Mouse (Mus musculus): ENCODE measurements at regions not wholly inside any gene's neighbourhood (a gene's known extent, or its start where the extent isn't known, plus 50 kb on each side); places are given as distances from the start of the nearest gene placed in this dataset.

DNA sequence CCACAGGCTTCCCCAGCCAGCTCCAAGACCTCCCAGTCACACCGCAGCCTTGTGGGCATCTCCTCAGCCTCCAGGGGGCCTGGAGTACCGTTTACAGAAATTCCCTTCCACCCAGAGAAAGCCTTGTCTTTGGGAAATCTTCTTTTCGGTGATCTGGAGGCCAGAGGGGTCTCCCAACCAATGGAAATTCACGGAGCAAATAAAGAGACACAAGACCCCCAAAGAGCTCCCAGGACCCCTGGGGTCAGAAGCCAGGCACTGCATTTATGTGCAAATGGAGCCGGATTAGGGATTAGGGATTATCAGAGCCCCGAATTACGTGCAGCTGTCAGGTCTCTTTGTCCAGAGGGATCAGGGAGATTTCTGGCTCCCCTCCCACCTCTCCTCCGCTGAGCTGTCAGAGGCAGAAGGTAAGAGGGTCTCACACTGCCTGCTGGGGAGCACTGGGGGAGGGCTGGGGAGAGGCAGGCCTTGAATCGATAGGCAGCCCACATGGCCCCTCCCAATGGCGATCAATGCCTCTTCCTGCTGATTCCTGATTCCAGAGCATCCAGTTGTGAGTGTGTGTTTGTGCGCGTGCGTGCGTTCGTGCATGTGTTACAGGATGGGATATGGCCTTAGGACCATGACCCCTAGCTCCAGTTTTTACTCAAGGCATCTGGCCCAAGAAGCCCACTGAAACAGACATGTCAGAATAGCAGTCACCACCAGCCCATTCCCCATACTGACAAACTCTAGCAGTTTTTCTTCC, 168.7 kb downstream of the 3100002H09Rik start:
- H3K27ac ChIP-seq (replicated peaks; ENCODE audit: low read depth, low read length) = peak overlapping the region; percentile 28; the same call in 1 of the 2 replicates
- no peak overlapping the region for H3K4me3 ChIP-seq (replicated peaks; ENCODE audit: low read depth, low read length)
- H3K4me2 ChIP-seq (ENCODE audit: low read length) = 0 out of 2 replicates have a peak overlapping the region, but pooled peaks have one; percentile 8
- ATAC-seq (ENCODE audit: low FRiP score, low TSS enrichment) = peak; percentile 75
- H3K36me3 ChIP-seq (ENCODE audit: control insufficient read depth, insufficient read depth, low read length) = no peaks in the 10 kb centered on the region
- H3K27me3 ChIP-seq (ENCODE audit: control insufficient read depth, insufficient read depth, low read length) = peaks cover 10% of the 10 kb centered on the region
- H3K9ac ChIP-seq (replicated peaks; ENCODE audit: low read length) = no peak overlapping the region
- H3K4me1 ChIP-seq (ENCODE audit: control insufficient read depth, insufficient read depth, low read length) = peaks cover 27% of the 10 kb centered on the region
- H3K9me3 ChIP-seq (ENCODE audit: control insufficient read depth, low read length) = no peaks in the 10 kb centered on the region
- peak; percentile 81 for DNase-seq
- WGBS = 3% methylated on average over 15 of the region's 15 CpGs

DNA sequence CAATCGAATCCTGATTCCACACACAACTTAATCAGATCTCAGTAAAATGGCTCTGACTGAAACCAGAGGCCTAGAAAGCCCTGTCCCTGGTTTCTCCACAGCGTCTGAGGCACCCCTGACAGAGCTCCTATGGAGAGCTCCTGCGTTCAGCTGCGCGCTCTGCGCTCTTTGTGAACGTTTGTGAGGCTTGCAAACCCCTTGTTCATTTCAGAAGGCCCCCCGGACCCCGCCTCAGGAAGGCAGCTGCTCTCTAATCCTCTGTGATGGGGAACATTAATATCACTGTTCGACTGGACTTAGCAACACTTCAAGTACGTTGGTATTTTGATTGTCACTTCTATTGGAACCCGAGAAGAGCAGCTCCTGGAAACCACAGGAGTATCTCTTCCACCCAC, 175.6 kb downstream of the 3100002H09Rik start:
- no peaks in the 10 kb centered on the region for H3K36me3 ChIP-seq (ENCODE audit: control insufficient read depth, insufficient read depth, low read length)
- no peak overlapping the region for H3K9ac ChIP-seq (replicated peaks; ENCODE audit: low read length)
- no peak for ATAC-seq (ENCODE audit: low FRiP score, low TSS enrichment)
- peak; percentile 37 for DNase-seq
- peaks cover 3% of the 10 kb centered on the region; the same call in 1 of the 2 replicates for H3K27me3 ChIP-seq (ENCODE audit: control insufficient read depth, insufficient read depth, low read length)
- H3K27ac ChIP-seq (replicated peaks; ENCODE audit: low read depth, low read length) = no peak overlapping the region; the same call in 1 of the 2 replicates
- H3K4me2 ChIP-seq (ENCODE audit: low read length) = no peak overlapping the region
- no peak overlapping the region for H3K4me3 ChIP-seq (replicated peaks; ENCODE audit: low read depth, low read length)
- 13% methylated on average over 12 of the region's 12 CpGs for WGBS
- H3K4me1 ChIP-seq (ENCODE audit: control insufficient read depth, insufficient read depth, low read length) = peaks cover 16% of the 10 kb centered on the region
- H3K9me3 ChIP-seq (ENCODE audit: control insufficient read depth, low read length) = no peaks in the 10 kb centered on the region

DNA sequence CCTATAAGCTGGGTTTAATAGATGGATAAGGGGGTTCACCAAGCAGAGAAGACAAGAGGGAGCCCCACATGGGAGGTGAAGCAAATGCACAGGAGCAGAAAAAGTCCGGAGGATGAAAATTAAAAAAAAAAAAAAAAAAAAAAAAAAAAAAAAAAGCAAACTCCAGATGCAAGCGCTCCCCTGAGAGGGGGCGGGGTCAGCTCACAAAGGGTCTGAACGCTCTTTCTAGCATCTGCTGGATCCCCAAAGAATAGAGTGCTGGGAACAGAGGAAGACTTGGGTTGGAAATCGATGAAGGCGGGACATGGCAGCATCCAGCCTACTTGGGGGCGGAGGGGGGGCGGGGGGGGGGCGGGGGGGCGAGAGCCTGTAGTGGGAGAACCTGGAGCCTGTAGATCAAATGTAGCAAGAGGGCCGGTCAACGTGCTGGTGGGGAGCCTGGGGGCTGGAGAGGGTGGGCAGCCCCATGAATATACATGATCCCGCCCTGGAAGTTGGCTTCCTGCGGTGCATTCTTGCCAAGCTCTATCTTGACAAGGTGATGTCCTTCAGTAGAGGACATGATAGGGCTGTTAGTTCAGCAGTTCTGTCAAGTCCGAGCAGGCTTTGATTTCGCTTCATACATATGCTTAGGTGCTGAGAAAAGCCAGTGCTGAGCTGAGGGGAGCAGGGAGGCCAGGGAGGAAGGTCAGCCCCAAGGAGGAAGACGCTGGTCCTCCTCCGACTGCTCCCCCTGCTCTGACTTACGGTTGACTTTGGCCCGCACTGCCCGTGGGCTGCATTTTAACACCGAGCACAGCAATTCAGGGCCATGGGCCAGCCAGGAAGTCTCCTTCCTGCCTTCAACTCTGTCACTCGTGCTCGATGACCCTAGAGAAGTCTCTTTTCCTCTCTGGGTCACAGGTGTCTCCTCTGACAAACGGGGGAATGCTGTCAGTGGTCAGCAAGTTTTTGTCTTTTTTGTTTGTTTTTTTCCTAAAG, 176.3 kb downstream of the 3100002H09Rik start:
- Histone ChIP-seq H3K4me1 (ENCODE audit: control insufficient read depth, insufficient read depth, low read length) (peaks cover 16% of the 10 kb centered on the region), H3K9me3 (ENCODE audit: control insufficient read depth, low read length) (no peaks in the 10 kb centered on the region), H3K27me3 (ENCODE audit: control insufficient read depth, insufficient read depth, low read length) (no peaks in the 10 kb centered on the region), H3K36me3 (ENCODE audit: control insufficient read depth, insufficient read depth, low read length) (no peaks in the 10 kb centered on the region), H3K4me3 (replicated peaks; ENCODE audit: low read depth, low read length) (no peak overlapping the region), H3K27ac (replicated peaks; ENCODE audit: low read depth, low read length) (no peak overlapping the region; the same call in 1 of the 2 replicates), H3K4me2 (ENCODE audit: low read length) (peak overlapping the region; percentile 17), H3K9ac (replicated peaks; ENCODE audit: low read length) (no peak overlapping the region)
- WGBS = 3% methylated on average over 24 of the region's 25 CpGs
- ATAC-seq (ENCODE audit: low FRiP score, low TSS enrichment) (no peak; the same call in 1 of the 2 replicates), DNase-seq (peak; percentile 80)

- ATAC-seq (ENCODE audit: low FRiP score, low TSS enrichment) (no peak), DNase-seq (no peak)
- H3K4me3 ChIP-seq (replicated peaks; ENCODE audit: low read depth, low read length) = no peak overlapping the region
- no peaks in the 10 kb centered on the region for H3K36me3 ChIP-seq (ENCODE audit: control insufficient read depth, insufficient read depth, low read length)
- no peak overlapping the region for H3K9ac ChIP-seq (replicated peaks; ENCODE audit: low read length)
- H3K9me3 ChIP-seq (ENCODE audit: control insufficient read depth, low read length) = no peaks in the 10 kb centered on the region
- H3K27me3 ChIP-seq (ENCODE audit: control insufficient read depth, insufficient read depth, low read length) = no peaks in the 10 kb centered on the region
- WGBS = 77% methylated on average over 9 of the region's 9 CpGs
- no peak overlapping the region for H3K4me2 ChIP-seq (ENCODE audit: low read length)
- peaks cover 16% of the 10 kb centered on the region for H3K4me1 ChIP-seq (ENCODE audit: control insufficient read depth, insufficient read depth, low read length)
- no peak overlapping the region for H3K27ac ChIP-seq (replicated peaks; ENCODE audit: low read depth, low read length)
Measured at GRCm38 (mm10) chr4:124433506-124433905, 177.1 kb downstream of the 3100002H09Rik start.

GRCm38 (mm10) chr4:124431193-124431592, 179.4 kb downstream of the 3100002H09Rik start:
- Histone ChIP-seq H3K27me3 (ENCODE audit: control insufficient read depth, insufficient read depth, low read length) (no peaks in the 10 kb centered on the region), H3K4me1 (ENCODE audit: control insufficient read depth, insufficient read depth, low read length) (peaks cover 16% of the 10 kb centered on the region), H3K36me3 (ENCODE audit: control insufficient read depth, insufficient read depth, low read length) (no peaks in the 10 kb centered on the region), H3K4me2 (ENCODE audit: low read length) (no peak overlapping the region), H3K9ac (replicated peaks; ENCODE audit: low read length) (no peak overlapping the region), H3K9me3 (ENCODE audit: control insufficient read depth, low read length) (no peaks in the 10 kb centered on the region), H3K4me3 (replicated peaks; ENCODE audit: low read depth, low read length) (no peak overlapping the region), H3K27ac (replicated peaks; ENCODE audit: low read depth, low read length) (no peak overlapping the region)
- 76% methylated on average over 16 of the region's 16 CpGs for WGBS
- DNase-seq (no peak), ATAC-seq (ENCODE audit: low FRiP score, low TSS enrichment) (no peak)

DNA sequence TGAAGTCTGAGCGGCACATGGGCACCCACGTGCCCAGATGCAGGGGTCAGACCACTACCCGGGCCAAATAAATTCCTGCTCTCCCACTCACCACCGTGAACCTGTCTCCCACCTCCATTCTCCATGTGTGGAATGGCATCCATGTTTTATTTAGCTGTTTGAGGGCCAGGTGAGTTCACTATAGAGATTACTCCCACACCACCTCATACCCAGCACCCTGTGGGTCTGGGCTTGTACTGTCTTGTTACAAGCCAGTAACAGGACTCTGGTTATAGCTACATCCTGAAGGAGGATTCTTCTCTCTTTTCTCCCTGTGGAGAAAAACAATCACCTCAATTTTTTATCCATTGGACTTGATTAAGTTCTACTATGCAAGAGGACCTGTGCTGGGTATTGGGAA, 181.8 kb downstream of the 3100002H09Rik start:
- no peak overlapping the region for H3K27ac ChIP-seq (replicated peaks; ENCODE audit: low read depth, low read length)
- H3K27me3 ChIP-seq (ENCODE audit: control insufficient read depth, insufficient read depth, low read length) = no peaks in the 10 kb centered on the region
- H3K4me2 ChIP-seq (ENCODE audit: low read length) = no peak overlapping the region
- no peak overlapping the region for H3K9ac ChIP-seq (replicated peaks; ENCODE audit: low read length)
- H3K36me3 ChIP-seq (ENCODE audit: control insufficient read depth, insufficient read depth, low read length) = no peaks in the 10 kb centered on the region
- H3K4me1 ChIP-seq (ENCODE audit: control insufficient read depth, insufficient read depth, low read length) = no peaks in the 10 kb centered on the region; the same call in 1 of the 2 replicates
- 96% methylated on average over 4 of the region's 4 CpGs for WGBS
- no peak overlapping the region for H3K4me3 ChIP-seq (replicated peaks; ENCODE audit: low read depth, low read length)
- ATAC-seq (ENCODE audit: low FRiP score, low TSS enrichment) (no peak), DNase-seq (no peak)
- H3K9me3 ChIP-seq (ENCODE audit: control insufficient read depth, low read length) = no peaks in the 10 kb centered on the region

DNA sequence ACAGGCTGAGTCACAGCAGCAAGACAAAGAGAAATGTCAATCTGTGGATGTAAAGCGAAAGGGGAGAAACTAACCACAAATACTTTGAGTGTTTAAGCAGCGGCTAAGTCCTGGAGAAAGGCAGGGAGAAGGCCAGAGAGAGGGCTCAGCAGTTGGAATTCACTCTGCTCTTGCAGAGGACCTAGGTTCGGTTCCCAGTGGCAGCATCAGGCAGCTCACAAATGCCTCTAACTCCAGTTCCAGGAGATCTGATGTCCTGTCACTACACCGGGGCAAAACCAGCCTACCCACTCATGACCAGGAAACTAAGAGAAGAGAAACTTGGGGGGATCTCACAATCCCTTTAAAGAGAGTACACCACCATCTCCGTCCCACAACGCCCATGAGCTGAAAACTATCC, 188.2 kb downstream of the 3100002H09Rik start:
- WGBS = 87% methylated on average over 6 of the region's 6 CpGs
- no peak for DNase-seq

GRCm38 (mm10) chr4:124418431-124418830, 192.2 kb downstream of the 3100002H09Rik start:
- WGBS = 26% methylated on average over 8 of the region's 8 CpGs

More for the DNA sequence above, 188.2 kb downstream of the 3100002H09Rik start:
- Histone ChIP-seq H3K4me2 (ENCODE audit: low read length) (no peak overlapping the region), H3K4me3 (replicated peaks; ENCODE audit: low read depth, low read length) (no peak overlapping the region), H3K27me3 (ENCODE audit: control insufficient read depth, insufficient read depth, low read length) (no peaks in the 10 kb centered on the region), H3K9me3 (ENCODE audit: control insufficient read depth, low read length) (peaks cover 3% of the 10 kb centered on the region; the same call in 1 of the 2 replicates), H3K9ac (replicated peaks; ENCODE audit: low read length) (no peak overlapping the region), H3K36me3 (ENCODE audit: control insufficient read depth, insufficient read depth, low read length) (no peaks in the 10 kb centered on the region), H3K27ac (replicated peaks; ENCODE audit: low read depth, low read length) (no peak overlapping the region), H3K4me1 (ENCODE audit: control insufficient read depth, insufficient read depth, low read length) (no peaks in the 10 kb centered on the region)
- no peak for ATAC-seq (ENCODE audit: low FRiP score, low TSS enrichment)

More at GRCm38 (mm10) chr4:124418431-124418830, 192.2 kb downstream of the 3100002H09Rik start:
- H3K27ac ChIP-seq (replicated peaks; ENCODE audit: low read depth, low read length) = no peak overlapping the region
- H3K4me1 ChIP-seq (ENCODE audit: control insufficient read depth, insufficient read depth, low read length) = no peaks in the 10 kb centered on the region
- H3K9me3 ChIP-seq (ENCODE audit: control insufficient read depth, low read length) = peaks cover 3% of the 10 kb centered on the region; the same call in 1 of the 2 replicates
- DNase-seq (no peak), ATAC-seq (ENCODE audit: low FRiP score, low TSS enrichment) (no peak)
- H3K4me2 ChIP-seq (ENCODE audit: low read length) = no peak overlapping the region
- H3K4me3 ChIP-seq (replicated peaks; ENCODE audit: low read depth, low read length) = no peak overlapping the region
- no peak overlapping the region for H3K9ac ChIP-seq (replicated peaks; ENCODE audit: low read length)
- no peaks in the 10 kb centered on the region for H3K27me3 ChIP-seq (ENCODE audit: control insufficient read depth, insufficient read depth, low read length)
- H3K36me3 ChIP-seq (ENCODE audit: control insufficient read depth, insufficient read depth, low read length) = no peaks in the 10 kb centered on the region
